Mouse (Mus musculus) right cerebral cortex, postnatal 4 days (tissue): ENCODE measurements around the gene Hist2h3c2.

Experiments used
- DNase-seq: peaks from one replicate; pipeline ENCODE4 v3.0.0-alpha.2; 2022

Hist2h3c2 gene

GRCm38 (mm10) chr3:96195616-96196313 lies 43.2 kb downstream of the Hist2h3c2 start:
- peak; percentile 54 for DNase-seq

GRCm38 (mm10) chr3:96194966-96195365 lies 44.0 kb downstream of the Hist2h3c2 start:
- DNase-seq = no peak

GRCm38 (mm10) chr3:96192977-96193376 lies 46.0 kb downstream of the Hist2h3c2 start:
- no peak for DNase-seq
